Mouse (Mus musculus) midbrain, embryonic 11.5 days (tissue): Measurements from ENCODE around the gene Oaz3. TPM values are rescaled to one million over a fixed set of nuclear protein-coding genes. Genes with fewer than 3 reads are reported as not detected.

Source experiments
- ATAC-seq: fragments of 200-750 bp; cut with Nextera tagmentation; 2 replicates; pipeline ENCODE4 v1.8.0; 2017; ENCODE audit warnings: moderate TSS enrichment, moderate library complexity; ENCODE audit not compliant: low FRiP score
- DNase-seq: peaks from one replicate; pipeline ENCODE4 v3.0.0; 2015; ENCODE audit warnings: low spot score; ENCODE audit errors: missing footprints
- H3K27ac ChIP-seq: fragments of 300-500 bp; sonication (generic); 2 replicates; pipeline ENCODE4 v1.5.1; 2014; ENCODE audit warnings: low read depth, low read length
- H3K27me3 ChIP-seq: fragments of 300-500 bp; sonication (generic); 2 replicates; pipeline ENCODE4 v1.6.1; 2014; ENCODE audit warnings: mild to moderate bottlenecking, low read length, moderate library complexity, mixed read lengths; ENCODE audit not compliant: control insufficient read depth, insufficient read depth
- H3K36me3 ChIP-seq: fragments of 300-500 bp; sonication (generic); 2 replicates; pipeline ENCODE4 v1.6.1; 2014; ENCODE audit warnings: mild to moderate bottlenecking, low read length, moderate library complexity, mixed read lengths; ENCODE audit not compliant: control insufficient read depth, insufficient read depth
- H3K4me1 ChIP-seq: fragments of 300-500 bp; sonication (generic); 2 replicates; pipeline ENCODE4 v1.6.1; 2014; ENCODE audit warnings: low read length; ENCODE audit not compliant: control insufficient read depth, insufficient read depth
- H3K4me2 ChIP-seq: fragments of 300-500 bp; sonication (generic); 2 replicates; pipeline ENCODE4 v1.6.1; 2014; ENCODE audit warnings: mild to moderate bottlenecking, moderate library complexity
- H3K4me3 ChIP-seq: fragments of 300-500 bp; sonication (generic); 2 replicates; pipeline ENCODE4 v1.5.1; 2014; ENCODE audit warnings: low read depth, low read length
- H3K9ac ChIP-seq: fragments of 300-500 bp; sonication (generic); 2 replicates; pipeline ENCODE4 v1.6.1; 2014; ENCODE audit warnings: low read length
- H3K9me3 ChIP-seq: fragments of 300-500 bp; sonication (generic); 2 replicates; pipeline ENCODE4 v1.6.1; 2016; ENCODE audit warnings: low read length; ENCODE audit not compliant: control insufficient read depth
- WGBS: fragments of 180-500 bp; shearing (Covaris S2); extraction: QIAGEN DNeasy Blood & Tissue Kit; methylation state at CpG from one replicate; pipeline ENCODE4 v1.1.7; 2014; 5-methylcytosine and 5-hydroxymethylcytosine counted together
- polyA plus RNA-seq: library from polyadenylated mRNA; unstranded; fragments of >200 nt; fragmentation: Nextera tagmentation; extraction: Ambion mirVana; gene quantifications from 2 replicates; pipeline ENCODE4 v1.2.1, GENCODE M21; 2014

The Oaz3 gene
- polyA plus RNA-seq, 1 experiment from 2014 or later, result not detected

DNA sequence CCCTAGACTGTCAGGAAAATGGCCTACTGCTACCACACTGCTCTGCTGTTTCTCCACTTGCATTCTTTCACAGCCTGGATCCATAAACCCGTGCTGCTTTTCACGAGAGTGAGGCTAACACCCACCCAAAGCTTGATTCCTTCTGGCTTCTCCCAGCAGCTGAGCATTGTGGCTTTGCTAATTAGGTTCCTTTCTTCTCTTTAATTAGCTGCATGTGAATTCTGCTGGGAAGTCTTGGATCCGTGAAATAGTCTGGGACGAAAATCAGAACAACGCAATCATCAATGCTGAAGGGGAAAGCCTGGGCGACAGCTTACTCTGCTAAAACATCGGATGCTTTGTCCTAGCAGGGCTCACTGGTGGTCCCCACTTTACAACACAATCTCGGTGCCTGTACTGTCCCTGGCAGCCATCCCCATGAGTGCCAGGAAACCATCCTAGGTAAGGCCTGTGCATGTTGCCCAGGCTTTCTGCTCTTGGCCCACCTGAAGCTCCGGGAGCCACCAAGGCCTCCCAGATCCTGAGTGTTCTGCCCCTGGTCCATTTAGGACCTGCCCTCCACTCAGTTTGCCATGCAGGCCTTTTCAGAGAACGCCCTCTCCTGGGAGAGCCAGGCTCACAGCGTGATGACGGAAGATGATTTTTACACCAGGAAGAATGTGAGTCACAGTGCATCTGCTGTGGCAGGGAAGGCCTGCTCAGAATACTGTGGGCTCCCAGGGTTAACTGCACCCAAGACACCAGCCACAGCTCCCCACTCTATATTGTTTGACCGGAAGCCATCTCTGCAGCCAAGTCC lies 22.1 kb upstream of the Oaz3 start:
- H3K4me2 ChIP-seq, result no peak overlapping the region
- H3K4me3 ChIP-seq, result no peak overlapping the region
- 57% methylated on average over 13 of the region's 13 CpGs for WGBS
- no peak overlapping the region for H3K27ac ChIP-seq
- H3K9ac ChIP-seq, result peak overlapping the region; percentile 18; the same call in 1 of the 2 replicates
- no peaks in the 10 kb centered on the region for H3K36me3 ChIP-seq
- no peaks in the 10 kb centered on the region for H3K9me3 ChIP-seq
- peak; percentile 59 for DNase-seq
- peaks cover 12% of the 10 kb centered on the region for H3K4me1 ChIP-seq
- no peak for ATAC-seq
- H3K27me3 ChIP-seq, result no peaks in the 10 kb centered on the region

DNA sequence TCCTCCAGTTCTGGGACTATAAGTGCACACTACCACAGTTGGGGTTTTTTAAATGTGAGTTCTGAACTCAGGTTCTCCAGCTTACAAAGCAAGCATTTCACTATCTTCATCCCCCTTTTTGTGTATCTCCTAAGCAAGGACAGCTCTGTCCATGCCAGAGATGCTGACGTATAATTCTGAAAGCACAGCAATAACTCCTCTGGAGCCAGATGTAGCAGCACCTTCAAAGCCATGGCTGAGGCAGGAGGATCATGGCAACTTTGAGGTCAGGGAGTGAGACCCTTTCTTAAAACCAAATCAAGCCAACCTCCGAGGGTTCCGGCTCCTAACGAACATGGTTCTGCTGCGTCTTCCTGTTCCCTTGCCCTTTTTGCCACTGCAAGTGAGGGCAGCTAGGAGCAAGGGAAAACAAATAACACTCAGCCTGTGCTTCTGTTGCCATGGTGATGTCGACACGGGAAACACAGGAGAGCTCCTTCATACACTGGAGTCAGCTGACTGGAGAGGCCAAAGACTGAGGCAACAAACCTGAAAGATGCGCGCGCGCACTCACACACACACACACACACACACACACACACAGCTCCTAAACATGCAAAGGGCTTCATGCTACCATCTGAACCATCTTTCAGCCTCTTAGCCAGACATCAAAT lies 20.3 kb upstream of the Oaz3 start:
- Histone ChIP-seq H3K4me2 (no peak overlapping the region), H3K4me3 (no peak overlapping the region), H3K27ac (peak overlapping the region; percentile 20), H3K27me3 (no peaks in the 10 kb centered on the region), H3K9me3 (no peaks in the 10 kb centered on the region), H3K9ac (no peak overlapping the region), H3K36me3 (no peaks in the 10 kb centered on the region), H3K4me1 (peaks cover 12% of the 10 kb centered on the region)
- DNase-seq (peak; percentile 83), ATAC-seq (peak; percentile 84)
- 37% methylated on average over 11 of the region's 11 CpGs for WGBS

DNA sequence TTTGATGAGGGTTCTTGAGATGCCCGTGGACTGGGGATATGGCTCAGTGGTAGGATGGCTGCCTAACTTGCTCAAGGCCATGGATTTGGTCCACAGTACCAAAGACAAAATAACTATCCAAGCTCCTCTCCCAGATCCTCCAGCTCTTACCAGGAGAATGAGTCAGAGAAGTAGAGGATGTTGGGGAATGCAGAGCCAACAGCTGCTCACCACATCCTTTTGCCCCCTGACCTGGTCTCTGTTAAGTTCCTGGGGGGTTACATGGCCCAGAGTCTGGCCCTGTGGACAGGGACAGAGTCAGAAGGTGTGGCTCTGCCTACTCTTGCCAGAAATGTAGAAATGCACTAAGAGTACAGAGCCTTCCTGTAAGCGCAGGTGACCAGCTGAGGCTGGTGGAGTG lies 16.1 kb upstream of the Oaz3 start:
- 100% methylated on average over 2 of the region's 2 CpGs for WGBS
- ATAC-seq, result no peak

DNA sequence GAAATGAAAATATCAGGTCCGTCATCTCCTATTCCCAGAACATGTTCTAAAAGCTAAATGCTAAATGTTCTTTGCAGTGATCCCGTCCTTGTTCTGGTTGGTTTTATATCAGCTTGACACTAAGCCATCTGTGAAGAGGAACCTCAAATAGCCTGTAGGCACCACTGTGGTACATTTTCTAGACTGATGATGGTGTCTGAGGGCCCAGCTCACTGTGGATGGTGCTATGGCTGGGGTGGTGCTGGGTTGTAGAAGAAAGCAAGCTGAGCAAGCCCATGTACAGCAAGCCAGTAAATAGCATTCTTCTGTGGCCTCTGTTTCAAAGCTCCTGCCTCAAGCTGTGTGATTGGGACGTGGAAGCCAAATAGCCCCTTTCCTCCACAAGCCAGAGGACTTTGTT lies 13.3 kb upstream of the Oaz3 start:
- Histone ChIP-seq H3K27ac (no peak overlapping the region), H3K36me3 (no peaks in the 10 kb centered on the region), H3K9me3 (no peaks in the 10 kb centered on the region), H3K4me2 (no peak overlapping the region), H3K4me1 (no peaks in the 10 kb centered on the region), H3K9ac (no peak overlapping the region), H3K4me3 (no peak overlapping the region), H3K27me3 (no peaks in the 10 kb centered on the region)
- DNase-seq (no peak), ATAC-seq (no peak)
- WGBS, result 83% methylated on average over 3 of the region's 3 CpGs

More for the DNA sequence above, 16.1 kb upstream of the Oaz3 start:
- Histone ChIP-seq H3K36me3 (no peaks in the 10 kb centered on the region), H3K4me2 (no peak overlapping the region), H3K9ac (no peak overlapping the region), H3K4me3 (no peak overlapping the region), H3K27ac (no peak overlapping the region), H3K4me1 (peaks cover 12% of the 10 kb centered on the region), H3K9me3 (no peaks in the 10 kb centered on the region), H3K27me3 (no peaks in the 10 kb centered on the region)
- DNase-seq, result peak; percentile 17

DNA sequence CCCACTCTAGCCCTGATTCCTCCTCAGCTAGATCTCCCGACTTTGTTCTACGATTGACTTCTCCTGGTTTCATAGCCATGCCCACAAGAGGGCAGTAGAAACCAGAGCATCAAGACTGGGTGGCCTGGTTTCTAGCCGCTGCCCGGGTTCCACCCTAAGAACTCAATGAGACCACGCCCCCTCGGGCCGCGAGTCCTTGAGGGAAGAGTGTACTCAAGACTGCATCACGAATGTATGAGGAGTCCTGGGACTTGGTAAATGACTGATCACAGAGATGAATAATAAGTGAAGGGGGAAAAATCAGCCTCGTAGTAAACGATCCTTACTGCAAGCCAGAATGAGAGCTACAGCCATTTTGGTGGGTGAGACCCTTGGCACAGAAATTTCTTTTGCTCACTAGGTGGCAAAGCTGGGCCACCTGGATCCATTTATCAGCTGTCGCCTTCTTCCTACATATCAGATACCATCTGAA lies 12.8 kb upstream of the Oaz3 start:
- H3K27ac ChIP-seq, result no peak overlapping the region
- ATAC-seq (peak; percentile 94), DNase-seq (peak; percentile 98)
- H3K4me2 ChIP-seq, result peak overlapping the region; percentile 39
- H3K9ac ChIP-seq, result peak overlapping the region; percentile 20; the same call in 1 of the 2 replicates
- H3K27me3 ChIP-seq, result no peaks in the 10 kb centered on the region
- H3K4me3 ChIP-seq, result peak overlapping the region; percentile 23; the same call in 1 of the 2 replicates
- H3K9me3 ChIP-seq, result no peaks in the 10 kb centered on the region
- no peaks in the 10 kb centered on the region for H3K4me1 ChIP-seq
- no peaks in the 10 kb centered on the region for H3K36me3 ChIP-seq
- 3% methylated on average over 12 of the region's 12 CpGs for WGBS

DNA sequence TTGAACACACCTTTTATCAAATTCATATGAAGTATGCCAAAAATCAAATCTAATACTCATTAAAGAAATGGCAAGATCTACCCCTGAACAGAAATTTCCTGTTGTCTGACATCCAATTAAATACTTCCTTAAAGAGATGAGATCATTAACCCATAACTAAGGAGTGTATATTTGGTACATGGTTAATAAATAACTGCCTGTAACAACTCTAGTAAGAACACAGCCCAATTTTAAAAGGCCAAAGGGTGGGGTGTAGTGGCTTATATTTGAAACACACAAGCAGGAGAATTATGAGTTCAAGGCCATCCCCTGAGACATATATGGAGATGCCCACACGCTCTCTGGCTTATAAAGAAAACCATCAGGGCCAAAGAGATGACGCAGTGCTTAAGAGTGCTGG lies 5.7 kb upstream of the Oaz3 start:
- ATAC-seq, result no peak
- Histone ChIP-seq H3K36me3 (peaks cover 15% of the 10 kb centered on the region), H3K4me2 (no peak overlapping the region), H3K27me3 (no peaks in the 10 kb centered on the region), H3K27ac (no peak overlapping the region), H3K9me3 (no peaks in the 10 kb centered on the region), H3K4me1 (peaks cover 1% of the 10 kb centered on the region), H3K9ac (no peak overlapping the region), H3K4me3 (no peak overlapping the region)
- no peak for DNase-seq
- 93% methylated on average over 2 of the region's 2 CpGs for WGBS

GRCm38 (mm10) chr3:94442951-94443596 lies 641 bp downstream of the Oaz3 start, which contains the start of gene Mrpl9:
Mrpl9 (plus strand) TSS chr3:94443318.
- Histone ChIP-seq H3K9me3 (no peaks in the 10 kb centered on the region), H3K4me1 (peaks cover 5% of the 10 kb centered on the region), H3K4me2 (peak within 1 kb of the TSS; percentile 84), H3K9ac (peak within 1 kb of the TSS; percentile 79), H3K4me3 (peak within 1 kb of the TSS; percentile 70), H3K36me3 (peaks cover 10% of the 10 kb centered on the region), H3K27ac (no peak within 1 kb of the TSS), H3K27me3 (no peaks in the 10 kb centered on the region)
- 1% methylated on average over 39 of the region's 39 CpGs for WGBS
- ATAC-seq (peak; percentile 98), DNase-seq (peak; percentile 100)

GRCm38 (mm10) chr3:94441182-94441581 lies 2.5 kb downstream of the Oaz3 start:
- H3K27me3 ChIP-seq, result no peaks in the 10 kb centered on the region
- no peak for DNase-seq
- H3K4me3 ChIP-seq, result no peak overlapping the region
- no peak overlapping the region for H3K9ac ChIP-seq
- peaks cover 3% of the 10 kb centered on the region for H3K36me3 ChIP-seq
- peaks cover 5% of the 10 kb centered on the region for H3K4me1 ChIP-seq
- WGBS, result 41% methylated on average over 3 of the region's 3 CpGs
- ATAC-seq, result no peak
- no peak overlapping the region for H3K4me2 ChIP-seq
- H3K27ac ChIP-seq, result no peak overlapping the region
- H3K9me3 ChIP-seq, result no peaks in the 10 kb centered on the region

GRCm38 (mm10) chr3:94436420-94436819 lies 7.3 kb downstream of the Oaz3 start:
- Histone ChIP-seq H3K4me2 (no peak overlapping the region), H3K9me3 (no peaks in the 10 kb centered on the region), H3K27me3 (no peaks in the 10 kb centered on the region), H3K4me1 (no peaks in the 10 kb centered on the region), H3K9ac (no peak overlapping the region), H3K27ac (no peak overlapping the region), H3K36me3 (no peaks in the 10 kb centered on the region), H3K4me3 (no peak overlapping the region)
- ATAC-seq (no peak), DNase-seq (no peak)
- 77% methylated on average over 9 of the region's 9 CpGs for WGBS
